13 mouse cellular contexts compared by ENCODE assay signal in genomic region chr2:92608013-92608619, GRCm38 (mm10). TPM values are rescaled to one million over a fixed set of nuclear protein-coding genes. Genes with fewer than 3 reads are reported as not detected.
A peak's percentile ranks its signal among the peaks of the same experiment; 100 is the strongest.
DNase-seq lines count a peak whose midpoint lies in the region; ATAC-seq and TF ChIP-seq lines count a peak whose summit lies in the region.
"Had no signal": no experiment of that assay in that cellular context is flagged by ENCODE, and none has a peak within 500 bp of the region (broad histone marks: within the 10 kb centered on the region; RNA-seq: fewer than 3 reads in every experiment).

No protein-coding gene starts in this region.

- peak overlapping the region; percentile 99 for H3K27ac ChIP-seq in layer of hippocampus, adult 2 months
- no peak overlapping the region for H3K27ac ChIP-seq in CH12.LX (ENCODE audit: insufficient read depth, low read depth)
- peak overlapping the region; percentile 35 for H3K27ac ChIP-seq in midbrain, embryonic 15.5 days
- H3K27ac ChIP-seq: embryonic facial prominence, embryonic 12.5 days; hindbrain, embryonic 12.5 days; neural tube, embryonic 13.5 days had no signal

- H3K4me1 ChIP-seq in CH12.LX (ENCODE audit: control insufficient read depth in 1 of 2, insufficient read depth in 2 of 2): no peaks in the 10 kb centered on the region
- peaks cover 36% of the 10 kb centered on the region for H3K4me1 ChIP-seq in midbrain, embryonic 15.5 days
- H3K4me1 ChIP-seq: embryonic facial prominence, embryonic 12.5 days had no signal

- WGBS in midbrain, embryonic 15.5 days: 46% methylated on average over 12 of the region's 12 CpGs

- in situ Hi-C loops in CH12.LX (cut with MboI; ENCODE audit: low pct_ligation_motif_present, low pct_unique_long_range_greater_than_20kb, low sequenced_read_pairs): no loop called here

- peaks cover 78% of the 10 kb centered on the region for H3K27me3 ChIP-seq in CH12.LX (replicated peaks)
- H3K27me3 ChIP-seq in midbrain, embryonic 15.5 days (replicated peaks): no peaks in the 10 kb centered on the region

- no peaks in the 10 kb centered on the region for H3K79me2 ChIP-seq in CH12.LX (replicated peaks; ENCODE audit: control insufficient read depth, extremely low read depth, insufficient read depth, poor library complexity, severe bottlenecking)

- dilution Hi-C loops in CH12.LX (cut with MboI; ENCODE audit: extremely low pct_ligation_motif_present, extremely low pct_unique_long_range_greater_than_20kb, low sequenced_read_pairs): no loop called here

- TF ChIP-seq POLR2A in CH12.LX (IDR thresholded peaks at IDR 0.05; ENCODE audit: low read depth, low read length): no peak

- no peaks in the 10 kb centered on the region for H3K9me3 ChIP-seq in CH12.LX (replicated peaks; ENCODE audit: low read length)
- no peaks in the 10 kb centered on the region for H3K9me3 ChIP-seq in midbrain, embryonic 15.5 days
- H3K9me3 ChIP-seq: embryonic facial prominence, embryonic 12.5 days; hindbrain, embryonic 12.5 days; neural tube, embryonic 13.5 days had no signal

- H3K4me3 ChIP-seq in layer of hippocampus, adult 2 months: no peak overlapping the region; the same call in 1 of the 2 replicates
- H3K4me3 ChIP-seq in CH12.LX (replicated peaks in 1 of 3; ENCODE audit: low read depth in 2 of 3, low read length in 2 of 3, poor library complexity in 1 of 3): no peak overlapping the region
- H3K4me3 ChIP-seq in midbrain, embryonic 15.5 days: no peak overlapping the region
- H3K4me3 ChIP-seq: embryonic facial prominence, embryonic 12.5 days; hindbrain, embryonic 12.5 days; neural tube, embryonic 13.5 days had no signal

- TF ChIP-seq CTCF in layer of hippocampus, adult 2 months (conservative IDR thresholded peaks at IDR 0.05): no peak
- no peak for TF ChIP-seq CTCF in CH12.LX (conservative IDR thresholded peaks at IDR 0.05 in 1 of 2, IDR thresholded peaks at IDR 0.05 in 1 of 2; ENCODE audit: low read depth in 2 of 2, low read length in 2 of 2)

- no peak overlapping the region for H3K4me2 ChIP-seq in CH12.LX (ENCODE audit: insufficient read depth, low read depth, poor library complexity, severe bottlenecking)
- H3K4me2 ChIP-seq in midbrain, embryonic 15.5 days: no peak overlapping the region
- H3K4me2 ChIP-seq: embryonic facial prominence, embryonic 12.5 days; hindbrain, embryonic 12.5 days; neural tube, embryonic 13.5 days had no signal

- no peak for ATAC-seq in midbrain, embryonic 15.5 days (replicated peaks)

- H3K36me3 ChIP-seq in CH12.LX (replicated peaks in 1 of 2; ENCODE audit: control insufficient read depth in 1 of 2, insufficient read depth in 1 of 2, low read length in 1 of 2): no peaks in the 10 kb centered on the region
- H3K36me3 ChIP-seq in midbrain, embryonic 15.5 days (replicated peaks): no peaks in the 10 kb centered on the region
- H3K36me3 ChIP-seq: embryonic facial prominence, embryonic 12.5 days; hindbrain, embryonic 12.5 days had no signal

- TF ChIP-seq EP300 in CH12.LX (IDR thresholded peaks at IDR 0.05; ENCODE audit: low read length): no peak

- TF ChIP-seq RAD21 in CH12.LX (IDR thresholded peaks at IDR 0.05; ENCODE audit: low read depth, low read length): no peak

- DNase-seq in layer of hippocampus, adult 2 months (ENCODE audit: low spot score in 2 of 2): no peak
- no peak for DNase-seq in layer of hippocampus, postnatal 14 days (ENCODE audit: low spot score in 2 of 2)
- no peak for DNase-seq in CH12.LX (ENCODE audit: extremely low read depth)
- peak; percentile 57 for DNase-seq in brain, adult 2 months (ENCODE audit: low read depth, low spot score)
- no peak for DNase-seq in gastrocnemius, postnatal 4 days (ENCODE audit: low spot score in 2 of 2)
- DNase-seq in lung, postnatal 14 days: no peak
- DNase-seq: adrenal gland, adult 2 months; gastrocnemius, postnatal 25 days had no signal

- H3K9ac ChIP-seq in CH12.LX (ENCODE audit: insufficient read depth, low read depth): no peak overlapping the region
- no peak overlapping the region for H3K9ac ChIP-seq in midbrain, embryonic 15.5 days
- H3K9ac ChIP-seq: embryonic facial prominence, embryonic 12.5 days; hindbrain, embryonic 12.5 days; liver, postnatal 0 days; neural tube, embryonic 13.5 days had no signal

TF ChIP-seq in CH12.LX, 34 proteins besides CTCF, POLR2A, EP300 and RAD21:
- TF ChIP-seq BHLHE40 (IDR thresholded peaks at IDR 0.05; ENCODE audit: low read depth, low read length): peak; percentile 47; the same call in 1 of the 2 replicates
- TF ChIP-seq E2F4 (IDR thresholded peaks at IDR 0.05; ENCODE audit: insufficient replicate concordance, low read depth, low read length): no peak
TF ChIP-seq in CH12.LX: peak in this region for 1.

RNA-seq across cellular contexts. Expression of gene Chst1, which starts 8.6 kb away (rescaled TPM):
- 100 to 1,000 TPM; 295 to 314 TPM for total RNA-seq in layer of hippocampus, adult 2 months (2021)
- 100 to 1,000 TPM; 201 to 212 TPM for total RNA-seq in layer of hippocampus, postnatal 14 days (2021)
- total RNA-seq in CH12.LX (2012; rRNA removed) (not detected in 2 replicates), CH12.LX (2014; rRNA removed) (not detected in 2 replicates)
- not detected in 2 replicates for polyA plus RNA-seq in CH12.LX (2012; ENCODE audit: insufficient read length, low read depth)
- polyA plus RNA-seq in midbrain, embryonic 15.5 days (2015; fragmentation: Nextera tagmentation; extraction: Ambion mirVana): 48.0 and 49.6 TPM in 2 replicates
- 1 to 10 TPM; 7.9 to 8.8 TPM for total RNA-seq in gastrocnemius, postnatal 4 days (2021)

Comparison
In these comparisons a context has a peak if more than half of its experiments do, and no peak if none do; other contexts are left out.
1. RNA of gene Chst1, which starts 8.6 kb away (total RNA-seq): 295 to 314 TPM in layer of hippocampus, adult 2 months and 201 to 212 TPM in layer of hippocampus, postnatal 14 days; 7.9 to 8.8 TPM in gastrocnemius, postnatal 4 days and not detected in CH12.LX; every median in the first group is over 10 times any median in the second.